Mouse (Mus musculus): ENCODE results near the gene Hba-a1. TPM values are rescaled to one million over a fixed set of nuclear protein-coding genes. Genes with fewer than 3 reads are reported as not detected.
"Not testable (repeated sequence)": the region's sequence is repeated elsewhere in the genome, so short reads cannot be mapped to it uniquely, and the experiment has no call there.

The Hba-a1 gene
- polyA plus RNA-seq, 1 experiment from 2014 or later = not detected

GRCm38 (mm10) chr11:32277736-32278457, 5.4 kb upstream of the Hba-a1 start:
- in situ Hi-C loops (cut with MboI; ENCODE audit: low pct_unique_long_range_greater_than_20kb) = no loop called here
- no peak for DNase-seq (ENCODE audit: low read depth, low spot score)
- no peak for ATAC-seq

GRCm38 (mm10) chr11:32278458-32278957, 4.8 kb upstream of the Hba-a1 start:
- CTCF ChIA-PET = interaction anchor here (1.9 kb wide), 1 partner anchor 96 kb away, joined by 8 read pairs; no protein-coding TSS in a partner anchor
- POLR2A ChIA-PET = no interaction called here
- in situ Hi-C loops (cut with MboI; ENCODE audit: low pct_unique_long_range_greater_than_20kb) = no loop called here
- ATAC-seq = no peak
- DNase-seq (ENCODE audit: low read depth, low spot score) = no peak
- peaks cover 59% of the 10 kb centered on the region for H3K27me3 ChIP-seq
- TF ChIP-seq CTCF (IDR thresholded peaks at IDR 0.05) = no peak

More at GRCm38 (mm10) chr11:32277736-32278457, 5.4 kb upstream of the Hba-a1 start:
- H3K27me3 ChIP-seq = peaks cover 63% of the 10 kb centered on the region
- no peak for TF ChIP-seq CTCF (IDR thresholded peaks at IDR 0.05)
- ChIA-PET POLR2A (interaction anchor here (0.6 kb wide), 1 partner anchor 1469 kb away, joined by 4 read pairs; no protein-coding TSS in a partner anchor), CTCF (interaction anchor here (1.9 kb wide), 1 partner anchor 95 kb away, joined by 8 read pairs; no protein-coding TSS in a partner anchor)

GRCm38 (mm10) chr11:32280646-32281045, 2.7 kb upstream of the Hba-a1 start:
- in situ Hi-C loops (cut with MboI; ENCODE audit: low pct_unique_long_range_greater_than_20kb) = no loop called here
- TF ChIP-seq CTCF (IDR thresholded peaks at IDR 0.05) = no peak
- peaks cover 56% of the 10 kb centered on the region for H3K27me3 ChIP-seq
- DNase-seq (ENCODE audit: low read depth, low spot score) (no peak), ATAC-seq (no peak)
- ChIA-PET CTCF (interaction anchor here (1.6 kb wide), 1 partner anchor 11 kb away, joined by 6 read pairs; no protein-coding TSS in a partner anchor), POLR2A (no interaction called here)

DNA sequence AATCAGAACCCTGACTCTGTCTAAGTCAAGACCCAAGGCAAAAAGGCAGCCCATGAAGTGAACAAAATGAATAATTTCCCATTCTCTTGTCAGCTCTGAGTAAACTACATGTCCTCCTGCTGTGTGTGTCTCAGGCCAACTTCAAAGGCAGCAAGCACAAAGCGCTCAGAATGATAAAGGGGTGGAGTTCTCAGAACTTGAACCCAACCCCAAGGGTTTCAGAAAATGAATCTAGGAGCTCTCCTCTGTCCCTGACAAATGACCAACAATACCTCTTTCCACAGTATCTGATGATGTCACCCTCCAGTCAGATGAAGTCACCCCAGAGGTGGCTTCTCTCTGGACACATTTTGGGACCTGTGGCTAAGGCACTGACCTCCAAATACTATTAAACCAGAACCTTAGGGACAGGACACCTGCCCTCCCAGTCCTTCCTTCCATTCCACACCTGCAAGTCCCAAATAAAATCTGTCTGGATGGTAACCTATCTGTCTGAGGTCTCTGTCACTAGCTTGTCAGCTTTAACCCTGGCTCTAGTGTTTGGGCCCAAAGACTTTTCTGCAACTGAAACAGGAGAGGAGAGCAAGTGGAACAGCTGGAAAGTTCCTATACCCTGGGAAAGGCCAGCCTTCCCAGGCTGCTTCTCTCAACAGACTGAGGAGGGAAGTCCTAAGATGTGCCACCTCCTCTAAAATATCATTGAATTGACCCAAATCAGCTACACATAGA, 1.7 kb upstream of the Hba-a1 start:
- DNase-seq (ENCODE audit: low read depth, low spot score) = no peak
- in situ Hi-C loops (cut with MboI; ENCODE audit: low pct_unique_long_range_greater_than_20kb) = no loop called here
- peaks cover 47% of the 10 kb centered on the region for H3K27me3 ChIP-seq
- CTCF ChIA-PET = no interaction called here
- no peak for TF ChIP-seq CTCF (IDR thresholded peaks at IDR 0.05)
- POLR2A ChIA-PET = no interaction called here
- ATAC-seq = no peak

DNA sequence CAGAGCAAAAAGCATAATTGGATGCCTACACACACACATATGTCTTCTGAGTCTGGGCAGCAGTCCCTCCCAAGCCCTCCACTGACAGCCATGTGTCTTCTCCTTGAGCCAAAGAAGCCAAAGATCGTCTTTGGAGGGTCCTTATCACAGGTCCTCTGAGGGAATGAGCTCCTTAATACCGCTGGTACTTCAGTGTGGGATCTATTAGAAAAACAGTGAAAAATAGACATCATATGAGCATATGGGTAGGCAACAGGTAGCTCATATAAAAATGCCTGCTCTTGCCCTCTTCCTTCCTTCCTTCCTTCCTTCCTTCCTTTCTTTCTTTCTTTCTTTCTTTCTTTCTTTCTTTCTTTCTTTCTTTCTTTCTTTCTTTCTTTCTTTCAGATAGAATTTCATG, 1.3 kb downstream of the Hba-a1 start:
- peaks cover 25% of the 10 kb centered on the region for H3K27me3 ChIP-seq
- POLR2A ChIA-PET; DNase-seq (ENCODE audit: low read depth, low spot score); in situ Hi-C loops (cut with MboI; ENCODE audit: low pct_unique_long_range_greater_than_20kb); ATAC-seq: not testable (repeated sequence)
- CTCF ChIA-PET = interaction anchor here (1.0 kb wide), 1 partner anchor 102 kb away, joined by 3 read pairs; no protein-coding TSS in a partner anchor

- no peak for ATAC-seq
- TF ChIP-seq CTCF (IDR thresholded peaks at IDR 0.05) = no peak
- ChIA-PET POLR2A (no interaction called here), CTCF (interaction anchor here (1.0 kb wide), 1 partner anchor 102 kb away, joined by 3 read pairs; no protein-coding TSS in a partner anchor)
- H3K27me3 ChIP-seq = peaks cover 19% of the 10 kb centered on the region
- in situ Hi-C loops (cut with MboI; ENCODE audit: low pct_unique_long_range_greater_than_20kb) = loop anchor here (5.0 kb wide), 1 partner anchor 103 kb away; no protein-coding TSS in a partner anchor
- DNase-seq (ENCODE audit: low read depth, low spot score) = no peak
These were observed 1.9 kb downstream of the Hba-a1 start for GRCm38 (mm10) chr11:32285031-32285775.

- not testable (repeated sequence) for DNase-seq (ENCODE audit: low read depth, low spot score)
- in situ Hi-C loops (cut with MboI; ENCODE audit: low pct_unique_long_range_greater_than_20kb) = loop anchor here (5.0 kb wide), 1 partner anchor 104 kb away; no protein-coding TSS in a partner anchor
These were observed 2.6 kb downstream of the Hba-a1 start for GRCm38 (mm10) chr11:32285887-32286286.

DNA sequence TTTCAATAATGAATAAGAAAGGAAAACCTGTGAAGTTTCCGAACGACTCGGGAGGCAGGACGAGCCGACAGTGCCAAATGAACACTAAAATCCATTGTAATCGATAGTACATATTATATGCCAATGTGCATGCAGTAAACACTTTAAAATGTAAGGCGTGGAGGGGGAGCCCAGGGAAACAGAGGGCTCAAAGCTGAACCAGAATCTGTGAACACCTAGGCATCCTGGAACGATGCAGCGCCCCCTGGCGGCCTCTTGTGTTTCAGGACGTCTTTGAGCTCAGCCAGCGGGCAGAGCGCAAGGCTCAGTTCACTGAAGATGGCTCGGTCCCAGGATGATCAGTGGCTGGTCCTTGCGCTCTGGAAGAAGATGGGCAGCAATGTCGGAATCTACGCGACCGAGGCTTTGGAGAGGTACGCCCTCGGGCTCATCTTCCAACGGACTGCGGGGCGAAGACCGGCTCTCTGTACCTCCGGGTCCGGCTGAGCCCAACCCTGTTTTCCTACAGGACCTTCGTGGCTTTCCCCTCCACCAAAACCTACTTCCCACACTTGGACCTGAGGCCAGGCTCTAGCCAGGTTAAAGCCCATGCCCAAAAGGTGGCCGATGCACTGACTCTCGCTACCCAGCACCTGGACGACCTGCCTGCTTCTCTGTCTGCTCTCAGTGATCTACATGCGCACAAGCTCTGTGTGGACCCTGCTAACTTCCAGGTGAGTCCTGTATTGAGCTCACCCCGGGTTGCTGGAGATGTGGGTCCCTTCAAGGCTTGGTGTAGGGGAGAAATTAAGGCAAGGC, 3.6 kb downstream of the Hba-a1 start, which contains the start of gene Hbq1b:
Gene Hbq1b (plus strand): TSS at position 271 of the 798 bp plus-strand sequence.
- CTCF ChIA-PET = interaction anchor here (1.1 kb wide), 1 partner anchor 34 kb away, joined by 4 read pairs; no protein-coding TSS in a partner anchor
- TF ChIP-seq CTCF (IDR thresholded peaks at IDR 0.05) = peak; percentile 73
- DNase-seq (ENCODE audit: low read depth, low spot score); POLR2A ChIA-PET: not testable (repeated sequence)
- H3K27me3 ChIP-seq = peaks cover 13% of the 10 kb centered on the region
- in situ Hi-C loops (cut with MboI; ENCODE audit: low pct_unique_long_range_greater_than_20kb) = loop anchor here (5.0 kb wide), 1 partner anchor 105 kb away; no protein-coding TSS in a partner anchor
- peak; percentile 78 for ATAC-seq

More at GRCm38 (mm10) chr11:32285887-32286286, 2.6 kb downstream of the Hba-a1 start:
- CTCF ChIA-PET, ATAC-seq, POLR2A ChIA-PET: not testable (repeated sequence)
- H3K27me3 ChIP-seq = peaks cover 13% of the 10 kb centered on the region

DNA sequence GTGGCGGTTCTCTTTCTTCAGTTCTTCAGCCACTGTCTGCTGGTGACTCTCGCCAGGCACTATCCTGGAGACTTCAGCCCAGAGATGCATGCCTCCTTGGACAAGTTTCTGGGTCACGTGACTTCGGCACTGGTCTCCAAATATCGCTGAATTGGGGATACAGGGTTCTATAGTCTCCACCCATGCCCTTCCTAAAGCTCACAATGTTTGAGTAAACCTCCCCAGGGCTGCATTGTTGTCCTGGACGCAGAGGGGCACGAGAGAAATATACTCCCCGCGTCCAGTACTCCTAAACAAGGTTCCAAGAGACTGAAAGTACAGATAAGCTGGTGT, 4.1 kb downstream of the Hba-a1 start:
- no peak for DNase-seq (ENCODE audit: low read depth, low spot score)
- in situ Hi-C loops (cut with MboI; ENCODE audit: low pct_unique_long_range_greater_than_20kb) = loop anchor here (5.0 kb wide), 1 partner anchor 105 kb away; no protein-coding TSS in a partner anchor
- ChIA-PET POLR2A (no interaction called here), CTCF (interaction anchor here (1.1 kb wide), 1 partner anchor 34 kb away, joined by 4 read pairs; no protein-coding TSS in a partner anchor)
- H3K27me3 ChIP-seq = peaks cover 12% of the 10 kb centered on the region
- no peak for TF ChIP-seq CTCF (IDR thresholded peaks at IDR 0.05)
- ATAC-seq = no peak

DNA sequence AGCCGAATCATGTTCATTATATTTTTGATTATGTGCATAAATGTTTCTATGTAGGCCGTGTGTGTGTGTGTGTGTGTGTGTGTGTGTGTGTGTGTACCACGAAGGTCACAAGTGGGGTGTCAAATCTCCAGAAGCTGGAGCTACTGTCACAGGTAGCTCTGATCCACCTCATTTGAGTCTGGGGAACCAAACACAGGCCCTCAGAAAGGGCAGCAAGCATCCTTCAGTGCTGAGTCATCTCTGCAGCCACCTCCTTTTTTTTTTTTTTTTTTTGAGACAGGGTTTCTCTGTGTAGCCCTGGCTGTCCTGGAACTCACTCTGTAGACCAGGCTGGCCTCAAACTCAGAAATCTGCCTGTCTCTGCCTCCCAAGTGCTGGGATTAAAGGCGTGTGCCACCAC, 9.5 kb downstream of the Hba-a1 start:
- POLR2A ChIA-PET = interaction anchor here (0.6 to 0.8 kb wide), 2 partner anchors 405 to 901 kb away, joined by 3 to 4 read pairs; no protein-coding TSS in a partner anchor
- H3K27me3 ChIP-seq; ATAC-seq; DNase-seq (ENCODE audit: low read depth, low spot score); in situ Hi-C loops (cut with MboI; ENCODE audit: low pct_unique_long_range_greater_than_20kb); CTCF ChIA-PET: not testable (repeated sequence)

DNA sequence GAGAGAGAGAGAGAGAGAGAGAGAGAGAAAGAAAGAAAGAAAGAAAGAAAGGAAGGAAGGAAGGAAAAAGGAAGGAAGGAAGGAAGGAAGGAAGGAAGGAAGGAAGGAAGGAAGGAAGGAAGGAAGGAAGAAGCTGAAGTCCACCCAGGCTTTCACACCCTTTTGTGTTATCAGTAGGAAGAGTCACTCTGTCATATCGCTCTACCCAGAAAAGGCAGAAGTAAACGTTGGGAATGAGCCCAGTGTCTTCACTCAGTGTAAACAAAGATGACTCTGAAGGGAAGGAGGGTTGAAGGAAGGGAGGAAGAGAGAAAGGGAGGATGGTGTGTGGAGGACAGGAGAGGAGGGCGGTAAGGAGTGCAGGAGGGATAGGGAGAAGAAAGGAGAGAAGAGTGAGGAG, 10.2 kb downstream of the Hba-a1 start:
- ATAC-seq; DNase-seq (ENCODE audit: low read depth, low spot score); H3K27me3 ChIP-seq; in situ Hi-C loops (cut with MboI; ENCODE audit: low pct_unique_long_range_greater_than_20kb); CTCF ChIA-PET: not testable (repeated sequence)
- POLR2A ChIA-PET = interaction anchor here (0.6 to 0.8 kb wide), 2 partner anchors 406 to 902 kb away, joined by 3 to 4 read pairs; no protein-coding TSS in a partner anchor

DNA sequence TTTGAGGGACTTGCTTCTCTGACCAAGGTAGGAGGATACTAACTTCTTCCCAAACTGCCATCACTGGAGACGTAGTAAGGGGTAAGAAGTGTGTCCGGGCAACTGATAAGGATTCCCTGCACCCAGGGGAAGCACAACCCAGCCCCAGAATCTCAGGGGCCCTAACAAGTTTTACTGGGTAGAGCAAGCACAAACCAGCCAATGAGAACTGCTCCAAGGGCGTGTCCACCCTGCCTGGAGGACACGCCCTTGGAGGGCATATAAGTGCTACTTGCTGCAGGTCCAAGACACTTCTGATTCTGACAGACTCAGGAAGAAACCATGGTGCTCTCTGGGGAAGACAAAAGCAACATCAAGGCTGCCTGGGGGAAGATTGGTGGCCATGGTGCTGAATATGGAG, 12.9 kb downstream of the Hba-a1 start, which contains the start of gene Hba-a2:
Gene Hba-a2 (plus strand): TSS at position 287 of the 400 bp plus-strand sequence.
- POLR2A ChIA-PET; CTCF ChIA-PET; DNase-seq (ENCODE audit: low read depth, low spot score); in situ Hi-C loops (cut with MboI; ENCODE audit: low pct_unique_long_range_greater_than_20kb): not testable (repeated sequence)
- peaks cover 11% of the 10 kb centered on the region for H3K27me3 ChIP-seq
- ATAC-seq = peak; percentile 25

GRCm38 (mm10) chr11:32297417-32297816, 14.1 kb downstream of the Hba-a1 start:
- CTCF ChIA-PET = interaction anchor here (1.2 kb wide), 1 partner anchor 115 kb away, joined by 8 read pairs; no protein-coding TSS in a partner anchor
- POLR2A ChIA-PET; in situ Hi-C loops (cut with MboI; ENCODE audit: low pct_unique_long_range_greater_than_20kb); ATAC-seq; DNase-seq (ENCODE audit: low read depth, low spot score): not testable (repeated sequence)
- H3K27me3 ChIP-seq = peaks cover 20% of the 10 kb centered on the region
